Mouse (Mus musculus): Measurements from ENCODE around the gene 1700008O03Rik. TPM values are rescaled to one million over a fixed set of nuclear protein-coding genes. Genes with fewer than 3 reads are reported as not detected.

The 1700008O03Rik gene
- total and polyA plus RNA-seq, 3 experiments, result 0.95 TPM; not detected in 2

DNA sequence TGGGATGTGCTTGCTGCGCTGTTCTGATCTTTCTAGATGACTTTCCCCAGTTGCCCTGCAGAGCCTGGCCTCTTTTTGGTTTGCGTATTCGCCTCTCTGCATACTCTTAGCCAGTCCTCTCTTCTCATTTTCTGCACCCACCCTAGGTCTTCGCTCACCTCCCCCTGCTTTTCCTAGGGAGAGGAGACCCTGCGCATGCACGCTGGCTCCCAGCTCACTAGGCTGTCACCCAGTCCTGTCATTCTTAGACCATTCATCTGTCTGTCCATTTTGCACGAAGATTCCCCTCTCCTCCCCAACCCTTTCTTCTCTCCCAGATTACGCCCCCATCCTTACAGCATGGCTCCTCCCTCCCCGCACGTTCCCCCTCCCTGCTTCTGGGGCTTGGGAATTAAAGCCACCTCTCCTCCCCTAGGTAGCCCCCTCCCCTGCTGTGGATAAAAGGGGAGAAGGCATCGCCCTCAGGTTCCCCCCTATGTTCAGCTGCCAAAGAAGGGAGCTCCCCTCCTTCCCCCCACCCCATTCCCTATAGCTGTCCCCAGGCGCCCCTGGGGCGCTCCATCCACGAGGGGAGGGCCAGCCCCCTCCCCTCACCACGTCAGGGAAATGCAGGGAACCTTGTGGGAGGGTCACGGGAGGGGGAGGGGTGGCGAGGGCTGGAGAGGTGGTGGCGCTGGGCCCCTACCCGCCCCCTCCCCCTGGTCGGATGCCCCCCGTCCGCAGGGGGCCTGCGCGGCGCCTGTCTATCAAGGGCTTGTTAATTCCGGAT lies 26.6 kb downstream of the 1700008O03Rik start:
- DNase-seq (ENCODE audit: low read depth, low spot score), result peak; percentile 21
- Histone ChIP-seq H3K4me3 (ENCODE audit: control insufficient read depth in 1 of 2, insufficient read depth in 1 of 2, low read depth in 2 of 2, low read length in 2 of 2) (no peak overlapping the region; a peak in 1 of 4 replicates), H3K4me1 (ENCODE audit: control insufficient read depth in 1 of 2, insufficient read depth in 2 of 2, low read length in 2 of 2) (peaks cover 0 to 6% of the 10 kb centered on the region in 2 experiments; a peak in 1 of 4 replicates), H3K36me3 (ENCODE audit: control insufficient read depth in 1 of 2, insufficient read depth in 2 of 2, low read length in 2 of 2) (peaks cover 0 to 2% of the 10 kb centered on the region in 2 experiments; a peak in 1 of 4 replicates), H3K27me3 (ENCODE audit: control insufficient read depth in 1 of 2, insufficient read depth in 2 of 2, low read length in 2 of 2) (no peaks in the 10 kb centered on the region), H3K79me2 (ENCODE audit: control insufficient read depth, insufficient read depth, low read length, poor library complexity) (no peaks in the 10 kb centered on the region), H3K9ac (ENCODE audit: control insufficient read depth, low read depth, low read length, poor library complexity, severe bottlenecking) (no peak overlapping the region), H3K9me3 (replicated peaks; ENCODE audit: insufficient read depth, low read length) (no peaks in the 10 kb centered on the region), H3K27ac (ENCODE audit: control insufficient read depth, low read depth, low read length) (no peak overlapping the region)
- TF ChIP-seq SIN3A (IDR thresholded peaks at IDR 0.05; ENCODE audit: low read length) (no peak), HCFC1 (IDR thresholded peaks at IDR 0.05; ENCODE audit: low read depth, low read length) (0 out of 2 replicates have a peak, but pooled peaks have one; percentile 4)

DNA sequence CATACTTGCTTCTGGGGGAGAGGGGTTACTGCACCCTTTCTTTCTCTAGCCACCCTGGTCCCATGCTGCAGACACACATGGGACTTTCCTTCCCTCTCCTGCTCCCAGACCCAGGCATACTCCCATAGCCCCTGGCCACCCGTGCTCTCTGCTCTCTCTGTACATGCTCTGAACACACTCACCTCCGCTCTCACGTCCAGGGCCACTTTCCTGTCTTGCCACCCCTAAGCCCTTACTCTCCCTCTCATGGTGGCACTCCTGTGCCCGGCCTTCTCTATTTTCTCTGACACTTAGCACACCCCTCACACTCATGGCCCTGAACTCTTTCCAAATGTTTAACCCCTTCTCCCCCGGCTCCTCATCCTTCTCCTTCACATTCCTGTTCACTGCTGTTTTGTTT lies 27.6 kb downstream of the 1700008O03Rik start:
- Histone ChIP-seq H3K9ac (ENCODE audit: control insufficient read depth, low read depth, low read length, poor library complexity, severe bottlenecking) (no peak overlapping the region), H3K4me1 (ENCODE audit: control insufficient read depth in 1 of 2, insufficient read depth in 2 of 2, low read length in 2 of 2) (peaks cover 0 to 6% of the 10 kb centered on the region in 2 experiments; a peak in 1 of 4 replicates), H3K36me3 (ENCODE audit: control insufficient read depth in 1 of 2, insufficient read depth in 2 of 2, low read length in 2 of 2) (peaks cover 0 to 2% of the 10 kb centered on the region in 2 experiments; a peak in 1 of 4 replicates), H3K27ac (ENCODE audit: control insufficient read depth, low read depth, low read length) (no peak overlapping the region), H3K27me3 (ENCODE audit: control insufficient read depth in 1 of 2, insufficient read depth in 2 of 2, low read length in 2 of 2) (no peaks in the 10 kb centered on the region), H3K4me3 (ENCODE audit: control insufficient read depth in 1 of 2, insufficient read depth in 1 of 2, low read depth in 2 of 2, low read length in 2 of 2) (no peak overlapping the region), H3K79me2 (ENCODE audit: control insufficient read depth, insufficient read depth, low read length, poor library complexity) (no peaks in the 10 kb centered on the region), H3K9me3 (replicated peaks; ENCODE audit: insufficient read depth, low read length) (no peaks in the 10 kb centered on the region)
- TF ChIP-seq GATA1 (IDR thresholded peaks at IDR 0.05; ENCODE audit: low read depth, low read length) (no peak), NRF1 (IDR thresholded peaks at IDR 0.05; ENCODE audit: insufficient read depth, low read depth, low read length, poor library complexity, severe bottlenecking) (no peak), MXI1 (IDR thresholded peaks at IDR 0.05; ENCODE audit: low read depth, low read length) (no peak), MYB (IDR thresholded peaks at IDR 0.05; ENCODE audit: low read depth, low read length) (no peak), EP300 (IDR thresholded peaks at IDR 0.05; ENCODE audit: low read depth in 1 of 2, low read length in 2 of 2) (no peak), HCFC1 (IDR thresholded peaks at IDR 0.05; ENCODE audit: low read depth, low read length) (no peak), USF2 (IDR thresholded peaks at IDR 0.05; ENCODE audit: borderline replicate concordance in 1 of 2, insufficient read depth in 1 of 2, low read depth in 1 of 2, low read length in 2 of 2) (no peak), UBTF (IDR thresholded peaks at IDR 0.05; ENCODE audit: borderline replicate concordance, insufficient read depth, low read depth, low read length) (no peak), ZMIZ1 (IDR thresholded peaks at IDR 0.05; ENCODE audit: low read depth, low read length) (no peak), POLR2AphosphoS2 (IDR thresholded peaks at IDR 0.05; ENCODE audit: low read length) (no peak), RAD21 (IDR thresholded peaks at IDR 0.05; ENCODE audit: low read depth, low read length) (no peak), TCF12 (IDR thresholded peaks at IDR 0.05; ENCODE audit: low read depth, low read length) (no peak), MAFK (IDR thresholded peaks at IDR 0.05; ENCODE audit: borderline replicate concordance, low read depth, low read length) (no peak), ZKSCAN1 (IDR thresholded peaks at IDR 0.05; ENCODE audit: low read depth, low read length) (no peak), MYC (IDR thresholded peaks at IDR 0.05; ENCODE audit: low read depth, low read length) (no peak), KAT2A (conservative IDR thresholded peaks at IDR 0.05; ENCODE audit: low read depth, low read length) (no peak), ZC3H11A (IDR thresholded peaks at IDR 0.05; ENCODE audit: low read depth, low read length) (no peak)
- no peak for DNase-seq (ENCODE audit: low read depth, low spot score)
